Mouse (Mus musculus): ENCODE results near the gene Rab31. TPM values are rescaled to one million over a fixed set of nuclear protein-coding genes. Genes with fewer than 3 reads are reported as not detected.

Rab31 gene
- polyA plus RNA-seq, 1 experiment = 18.0 TPM

GRCm38 (mm10) chr17:65701797-65702566, 70.6 kb downstream of the Rab31 start:
- Histone ChIP-seq H3K27ac (ENCODE audit: control insufficient read depth, insufficient read depth, low read depth, low read length, poor library complexity) (no peak overlapping the region), H3K4me1 (ENCODE audit: control insufficient read depth, insufficient read depth, low read length) (no peaks in the 10 kb centered on the region), H3K4me3 (replicated peaks; ENCODE audit: control insufficient read depth, low read depth, low read length) (no peak overlapping the region)
- WGBS = 82% methylated on average over 13 of the region's 13 CpGs
- TF ChIP-seq POLR2A (IDR thresholded peaks at IDR 0.05; ENCODE audit: borderline replicate concordance, control insufficient read depth, low read depth, low read length) (no peak), CTCF (IDR thresholded peaks at IDR 0.05; ENCODE audit: control insufficient read depth, insufficient read depth, low read length) (no peak)

- Histone ChIP-seq H3K4me3 (replicated peaks; ENCODE audit: control insufficient read depth, low read depth, low read length) (no peak overlapping the region), H3K4me1 (ENCODE audit: control insufficient read depth, insufficient read depth, low read length) (no peaks in the 10 kb centered on the region), H3K27ac (ENCODE audit: control insufficient read depth, insufficient read depth, low read depth, low read length, poor library complexity) (no peak overlapping the region)
- TF ChIP-seq CTCF (IDR thresholded peaks at IDR 0.05; ENCODE audit: control insufficient read depth, insufficient read depth, low read length) (no peak), POLR2A (IDR thresholded peaks at IDR 0.05; ENCODE audit: borderline replicate concordance, control insufficient read depth, low read depth, low read length) (no peak)
- WGBS = 84% methylated on average over 8 of the region's 8 CpGs
These were observed 71.2 kb downstream of the Rab31 start for GRCm38 (mm10) chr17:65701356-65701755.

- no peak overlapping the region for H3K4me3 ChIP-seq (replicated peaks; ENCODE audit: control insufficient read depth, low read depth, low read length)
- TF ChIP-seq CTCF (IDR thresholded peaks at IDR 0.05; ENCODE audit: control insufficient read depth, insufficient read depth, low read length) = no peak
- TF ChIP-seq POLR2A (IDR thresholded peaks at IDR 0.05; ENCODE audit: borderline replicate concordance, control insufficient read depth, low read depth, low read length) = no peak
- no peaks in the 10 kb centered on the region for H3K4me1 ChIP-seq (ENCODE audit: control insufficient read depth, insufficient read depth, low read length)
- no peak overlapping the region for H3K27ac ChIP-seq (ENCODE audit: control insufficient read depth, insufficient read depth, low read depth, low read length, poor library complexity)
- 75% methylated on average over 4 of the region's 4 CpGs for WGBS
These were observed 72.5 kb downstream of the Rab31 start for GRCm38 (mm10) chr17:65700060-65700459.

- H3K4me3 ChIP-seq (replicated peaks; ENCODE audit: control insufficient read depth, low read depth, low read length) = no peak overlapping the region
- TF ChIP-seq CTCF (IDR thresholded peaks at IDR 0.05; ENCODE audit: control insufficient read depth, insufficient read depth, low read length) = no peak
- no peak for TF ChIP-seq POLR2A (IDR thresholded peaks at IDR 0.05; ENCODE audit: borderline replicate concordance, control insufficient read depth, low read depth, low read length)
- H3K27ac ChIP-seq (ENCODE audit: control insufficient read depth, insufficient read depth, low read depth, low read length, poor library complexity) = no peak overlapping the region
- 83% methylated on average over 12 of the region's 12 CpGs for whole genome bisulfite sequencing
- H3K4me1 ChIP-seq (ENCODE audit: control insufficient read depth, insufficient read depth, low read length) = no peaks in the 10 kb centered on the region
These were observed 74.6 kb downstream of the Rab31 start for GRCm38 (mm10) chr17:65697791-65698463.

- Histone ChIP-seq H3K4me1 (ENCODE audit: control insufficient read depth, insufficient read depth, low read length) (no peaks in the 10 kb centered on the region), H3K4me3 (replicated peaks; ENCODE audit: control insufficient read depth, low read depth, low read length) (no peak overlapping the region), H3K27ac (ENCODE audit: control insufficient read depth, insufficient read depth, low read depth, low read length, poor library complexity) (no peak overlapping the region)
- TF ChIP-seq POLR2A (IDR thresholded peaks at IDR 0.05; ENCODE audit: borderline replicate concordance, control insufficient read depth, low read depth, low read length) (no peak), CTCF (IDR thresholded peaks at IDR 0.05; ENCODE audit: control insufficient read depth, insufficient read depth, low read length) (no peak)
- WGBS = 89% methylated on average over 13 of the region's 13 CpGs
These were observed 75.6 kb downstream of the Rab31 start for GRCm38 (mm10) chr17:65696939-65697338.

GRCm38 (mm10) chr17:65692276-65692675, 80.3 kb downstream of the Rab31 start:
- TF ChIP-seq POLR2A (IDR thresholded peaks at IDR 0.05; ENCODE audit: borderline replicate concordance, control insufficient read depth, low read depth, low read length) (no peak), CTCF (IDR thresholded peaks at IDR 0.05; ENCODE audit: control insufficient read depth, insufficient read depth, low read length) (no peak)
- WGBS = 82% methylated on average over 4 of the region's 4 CpGs
- no peaks in the 10 kb centered on the region for H3K4me1 ChIP-seq (ENCODE audit: control insufficient read depth, insufficient read depth, low read length)
- H3K4me3 ChIP-seq (replicated peaks; ENCODE audit: control insufficient read depth, low read depth, low read length) = no peak overlapping the region
- H3K27ac ChIP-seq (ENCODE audit: control insufficient read depth, insufficient read depth, low read depth, low read length, poor library complexity) = no peak overlapping the region

GRCm38 (mm10) chr17:65683731-65684130, 88.8 kb downstream of the Rab31 start:
- WGBS = 80% methylated on average over 2 of the region's 2 CpGs
- H3K4me3 ChIP-seq (replicated peaks; ENCODE audit: control insufficient read depth, low read depth, low read length) = no peak overlapping the region
- TF ChIP-seq CTCF (IDR thresholded peaks at IDR 0.05; ENCODE audit: control insufficient read depth, insufficient read depth, low read length) = no peak
- TF ChIP-seq POLR2A (IDR thresholded peaks at IDR 0.05; ENCODE audit: borderline replicate concordance, control insufficient read depth, low read depth, low read length) = no peak
- peaks cover 3% of the 10 kb centered on the region for H3K4me1 ChIP-seq (ENCODE audit: control insufficient read depth, insufficient read depth, low read length)
- H3K27ac ChIP-seq (ENCODE audit: control insufficient read depth, insufficient read depth, low read depth, low read length, poor library complexity) = no peak overlapping the region

GRCm38 (mm10) chr17:65683316-65683715, 89.2 kb downstream of the Rab31 start:
- H3K4me1 ChIP-seq (ENCODE audit: control insufficient read depth, insufficient read depth, low read length) = peaks cover 3% of the 10 kb centered on the region
- TF ChIP-seq POLR2A (IDR thresholded peaks at IDR 0.05; ENCODE audit: borderline replicate concordance, control insufficient read depth, low read depth, low read length) (no peak), CTCF (IDR thresholded peaks at IDR 0.05; ENCODE audit: control insufficient read depth, insufficient read depth, low read length) (no peak)
- no peak overlapping the region for H3K27ac ChIP-seq (ENCODE audit: control insufficient read depth, insufficient read depth, low read depth, low read length, poor library complexity)
- WGBS = 80% methylated on average over 3 of the region's 3 CpGs
- H3K4me3 ChIP-seq (replicated peaks; ENCODE audit: control insufficient read depth, low read depth, low read length) = no peak overlapping the region

Data from bone marrow, adult 2 months (tissue).